Mouse (Mus musculus) layer of hippocampus, adult 9-10 months (tissue): ENCODE results near the gene Cacnb3.

Experiments
- DNase-seq: peaks from one replicate; pipeline ENCODE4 v3.0.0; 2022; ENCODE audit warnings: low spot score

Gene Cacnb3

GRCm38 (mm10) chr15:98609331-98610130 is 21.1 kb upstream of the Cacnb3 start, which contains the start of gene Adcy6:
TSS of gene Adcy6 (minus strand) at chr15:98610076.
- no peak for DNase-seq

DNA sequence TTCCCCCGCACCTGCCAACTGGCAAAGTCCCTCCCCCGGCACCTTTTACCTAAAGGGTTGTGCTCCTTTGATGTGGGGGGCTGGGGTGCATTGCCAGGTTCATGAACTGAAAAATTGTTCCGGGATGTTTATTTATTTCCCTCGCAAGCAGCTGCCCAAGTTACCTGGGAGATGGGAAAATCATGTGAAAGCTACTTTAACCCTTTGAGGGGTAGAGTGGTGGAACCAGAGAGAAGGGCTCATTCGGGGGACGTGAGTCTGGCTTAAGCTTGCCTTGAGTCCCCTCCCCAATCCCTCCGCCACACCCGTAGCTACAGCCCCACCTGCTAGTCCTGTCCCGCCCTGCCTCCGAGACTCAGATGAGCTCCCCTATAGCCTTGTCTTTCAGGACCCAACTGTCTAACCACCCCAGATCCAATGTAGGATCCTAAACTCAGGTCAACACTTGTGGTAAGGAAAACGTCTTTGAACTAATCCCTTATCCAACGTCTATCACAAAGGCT is 20.5 kb upstream of the Cacnb3 start:
- no peak for DNase-seq

DNA sequence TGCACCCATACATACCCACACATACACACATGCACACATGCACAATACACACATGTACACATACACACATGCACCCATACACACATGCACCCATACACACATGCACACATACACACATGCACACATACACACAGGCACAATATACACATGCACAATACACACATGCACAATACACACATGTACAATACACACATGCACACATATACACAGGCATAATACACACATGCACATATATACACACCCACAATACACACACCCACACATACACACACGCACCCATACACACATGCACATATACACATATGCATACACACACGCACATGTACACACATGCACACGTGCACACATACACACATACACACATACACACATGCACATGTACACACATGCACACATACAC is 18.4 kb upstream of the Cacnb3 start:
- DNase-seq, result no peak

DNA sequence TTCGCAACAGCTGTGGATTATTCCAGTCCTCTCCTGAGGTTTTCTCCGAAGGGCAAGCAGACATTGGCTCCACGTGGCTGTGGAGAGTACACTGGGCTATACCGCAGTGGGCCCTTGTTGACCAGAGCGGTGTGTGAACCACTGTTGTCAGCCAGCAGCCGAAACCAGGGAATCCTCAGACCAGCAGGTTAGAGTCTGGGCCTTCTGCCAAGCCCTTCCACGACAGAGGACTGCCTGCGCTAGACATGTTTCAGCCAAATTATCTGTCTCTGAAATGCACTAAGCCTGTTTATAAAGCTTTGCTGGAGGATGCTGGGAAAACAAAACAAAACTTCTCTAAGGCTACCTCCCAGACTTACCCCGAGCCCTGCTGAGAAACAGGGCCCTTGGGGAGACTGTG is 16.1 kb upstream of the Cacnb3 start:
- no peak for DNase-seq

- DNase-seq, result no peak
These were observed 15.7 kb upstream of the Cacnb3 start for GRCm38 (mm10) chr15:98614971-98615370.

- DNase-seq, result no peak
These were observed 14.9 kb upstream of the Cacnb3 start for GRCm38 (mm10) chr15:98615751-98616150.

- no peak for DNase-seq
These were observed 14.1 kb upstream of the Cacnb3 start for GRCm38 (mm10) chr15:98616362-98617175.

DNA sequence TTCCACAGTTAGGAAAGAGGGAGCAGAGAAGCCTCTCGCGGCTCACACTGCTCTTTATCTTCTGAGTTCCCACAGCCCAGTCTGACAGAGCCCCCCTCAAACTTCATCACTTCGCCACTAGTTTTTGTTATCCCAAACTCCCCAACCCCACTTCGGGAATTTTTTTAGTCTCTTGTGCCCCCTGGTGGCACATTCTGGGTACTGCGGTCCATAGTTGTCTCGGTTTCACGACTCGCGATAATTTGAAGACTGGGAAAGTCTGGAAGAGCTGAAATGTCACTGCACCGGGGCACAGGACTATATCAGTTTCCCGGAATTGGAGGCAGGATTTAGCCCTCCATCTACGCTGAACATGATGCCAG is 13.5 kb upstream of the Cacnb3 start:
- DNase-seq, result peak; percentile 44

DNA sequence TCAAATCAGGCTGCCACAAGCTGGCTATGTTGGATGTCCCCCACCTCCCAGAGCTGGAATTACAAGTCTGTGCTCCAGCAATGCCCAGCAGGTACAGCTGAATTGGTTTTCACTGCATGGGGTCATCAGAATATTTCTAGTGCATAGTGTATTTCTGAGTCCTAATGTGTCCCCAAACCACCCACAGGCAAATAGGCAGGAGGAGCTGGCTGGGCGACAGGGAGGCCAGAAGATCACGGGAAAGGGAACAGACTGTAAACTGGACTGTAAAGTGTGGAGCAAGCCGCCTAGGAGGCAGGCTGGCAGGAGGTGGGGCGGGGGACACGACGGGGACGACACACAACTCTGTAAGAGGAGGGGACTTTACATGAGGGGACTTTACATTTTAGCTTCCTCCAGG is 8.4 kb upstream of the Cacnb3 start:
- DNase-seq, result no peak

DNA sequence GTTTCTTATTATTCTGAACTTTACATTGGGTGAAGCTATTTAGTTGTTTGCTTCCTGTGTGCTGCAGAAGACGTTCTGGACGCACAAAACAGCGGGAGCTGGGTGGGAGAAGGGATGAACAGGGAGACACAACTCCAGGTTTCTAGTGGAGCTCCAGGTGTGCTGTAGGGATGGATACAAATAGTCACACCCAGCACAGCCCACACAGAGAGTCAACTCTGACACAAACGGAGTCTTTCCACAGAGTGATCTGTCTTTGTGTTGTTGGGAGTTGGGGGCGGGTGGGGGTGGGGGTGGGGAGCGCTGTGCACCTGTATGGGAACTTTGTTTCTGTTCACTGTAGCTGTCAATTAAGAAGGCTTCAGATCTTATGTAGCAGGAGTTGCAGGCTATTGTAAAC is 7.9 kb upstream of the Cacnb3 start:
- DNase-seq, result no peak

GRCm38 (mm10) chr15:98623361-98623821 is 7.2 kb upstream of the Cacnb3 start:
- DNase-seq, result no peak

DNA sequence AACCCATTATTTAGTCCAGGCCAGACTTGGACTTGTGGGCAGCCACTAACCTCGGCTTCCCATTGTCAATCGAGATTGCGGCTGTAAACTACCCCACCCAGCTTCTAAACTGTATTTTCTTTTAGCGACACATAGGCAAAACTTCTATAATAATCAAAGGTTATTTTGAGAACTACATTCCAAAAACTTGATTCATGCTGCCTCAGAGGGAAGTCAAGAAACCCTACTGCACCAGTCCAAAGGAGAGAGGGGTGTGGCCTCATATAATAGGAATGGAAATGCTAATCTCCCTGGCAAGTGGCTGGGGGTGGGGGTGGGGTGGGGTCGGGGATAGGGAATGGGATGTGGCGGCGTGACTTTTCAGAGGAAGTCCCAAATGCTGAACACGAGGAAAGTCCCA is 4.6 kb upstream of the Cacnb3 start:
- no peak for DNase-seq

DNA sequence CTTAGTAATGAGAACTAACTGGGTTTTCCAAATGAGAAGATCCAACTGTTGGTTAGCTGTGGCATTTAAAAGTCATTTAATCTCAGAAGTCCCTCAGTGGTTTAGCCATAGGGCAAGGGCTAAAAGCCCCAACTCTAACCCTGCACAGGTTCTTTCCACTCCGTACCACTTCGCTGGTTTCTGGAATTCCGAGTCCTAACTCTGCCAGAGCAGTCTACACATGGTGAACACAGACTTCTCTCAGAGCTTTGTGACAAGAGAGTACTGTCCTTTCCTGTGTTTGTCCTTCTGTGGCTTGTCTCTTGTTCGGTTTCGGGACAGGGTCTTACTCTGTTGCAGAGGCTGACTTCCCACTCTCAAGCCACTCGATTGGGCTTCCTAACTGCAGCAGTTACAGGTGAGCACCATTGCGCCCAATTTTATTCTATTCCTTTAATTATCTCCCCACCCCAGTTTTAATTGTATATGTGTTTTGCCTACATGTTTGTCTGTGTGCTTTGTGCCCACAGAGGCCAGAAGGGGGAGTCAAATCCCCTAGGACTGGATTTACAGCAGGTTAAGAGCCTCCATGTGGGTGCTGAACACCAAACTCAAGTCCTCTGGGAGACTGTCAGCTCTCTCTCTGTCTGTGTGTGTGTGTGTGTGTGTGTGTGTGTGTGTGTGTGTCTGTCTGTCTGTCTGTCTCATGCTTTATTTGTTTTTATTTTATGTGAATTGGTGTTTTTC is 4.0 kb upstream of the Cacnb3 start:
- no peak for DNase-seq

- DNase-seq, result no peak
These were observed 1.9 kb upstream of the Cacnb3 start for GRCm38 (mm10) chr15:98628589-98629254.

DNA sequence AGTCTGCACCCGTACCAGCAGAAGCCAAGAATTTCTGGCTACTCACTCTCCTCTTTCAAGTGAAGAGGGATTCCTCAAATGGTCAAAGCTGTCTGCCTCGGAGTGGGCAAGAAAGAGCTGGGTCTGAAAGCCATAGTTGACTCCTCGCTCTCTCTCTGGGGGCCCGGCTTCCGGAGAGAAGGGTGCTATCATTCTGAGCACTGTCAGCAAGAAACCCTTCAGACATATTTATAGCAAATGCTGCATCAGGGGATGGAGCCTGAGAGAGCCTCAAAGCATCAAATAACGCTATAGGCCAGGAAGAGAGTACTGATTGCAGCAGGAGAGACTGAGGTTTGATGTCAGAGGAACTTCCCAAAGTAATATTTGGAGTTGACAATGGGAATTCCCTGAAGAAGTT is 1.2 kb upstream of the Cacnb3 start:
- DNase-seq, result no peak

- DNase-seq, result no peak
These were observed 853 bp downstream of the Cacnb3 start for GRCm38 (mm10) chr15:98631493-98631892.

DNA sequence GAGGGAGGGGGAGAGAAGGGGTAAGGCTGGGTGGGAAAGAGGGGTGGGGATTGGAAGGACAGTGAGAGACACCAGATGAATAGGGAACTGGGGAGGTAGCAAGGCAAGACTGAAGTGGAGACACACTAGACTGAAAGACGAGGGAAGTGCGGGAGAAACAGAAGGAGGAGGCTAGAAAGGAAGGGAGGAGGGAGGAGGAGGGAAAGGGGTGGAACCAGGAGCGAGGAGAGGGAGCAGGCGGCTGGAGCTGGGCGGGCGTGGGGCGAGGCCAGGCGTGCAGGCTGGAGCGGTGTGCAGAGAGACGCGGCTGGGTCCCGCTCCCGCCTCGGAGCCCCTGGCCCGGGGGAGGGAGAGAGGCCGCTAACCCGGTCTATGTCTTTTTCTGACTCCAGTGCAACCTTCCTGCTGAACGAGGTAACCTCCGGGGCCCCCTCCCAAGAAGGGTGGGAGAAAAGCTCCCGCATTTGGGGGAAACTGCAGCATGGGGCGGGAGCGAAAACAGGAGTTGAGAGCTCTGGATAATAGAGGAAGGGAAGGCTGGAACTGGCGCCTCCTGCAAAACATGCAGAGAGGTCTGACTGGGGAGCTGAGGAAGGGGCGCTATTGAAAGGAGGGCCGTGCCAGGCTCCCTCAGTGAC is 1.6 kb downstream of the Cacnb3 start:
- no peak for DNase-seq

GRCm38 (mm10) chr15:98632921-98633320 is 2.3 kb downstream of the Cacnb3 start:
- DNase-seq, result no peak

DNA sequence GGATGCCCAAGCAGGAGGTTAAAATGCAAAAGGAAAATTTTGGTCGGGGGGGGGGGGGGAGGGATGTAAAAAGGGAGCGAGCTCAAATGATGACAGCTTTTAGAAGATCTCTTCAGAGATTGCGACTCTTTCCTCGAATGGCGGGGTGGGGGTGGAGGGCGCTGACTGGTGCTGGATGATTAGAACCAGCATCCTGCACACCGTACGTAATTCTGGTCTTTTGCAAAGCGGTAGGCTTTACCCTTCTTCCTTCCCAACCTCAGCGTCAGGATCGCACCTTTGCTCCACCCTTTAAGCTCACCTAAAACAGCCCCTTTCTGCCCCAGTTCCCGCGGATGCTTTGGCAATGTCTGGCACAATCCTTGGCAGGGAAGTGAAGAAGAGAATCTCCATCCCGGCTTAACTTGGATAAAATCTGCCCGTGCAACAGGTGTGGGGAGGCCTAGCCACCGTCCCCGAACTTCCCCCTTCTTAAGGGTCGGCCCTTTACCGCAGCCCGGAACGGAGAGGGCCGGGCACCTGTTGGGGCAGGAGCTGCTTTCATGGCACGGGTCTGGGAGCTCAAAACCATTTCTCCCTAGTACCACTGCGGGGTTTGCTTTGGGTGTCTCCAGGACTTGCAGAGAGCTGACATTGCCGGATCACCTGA is 3.3 kb downstream of the Cacnb3 start:
- DNase-seq, result no peak

DNA sequence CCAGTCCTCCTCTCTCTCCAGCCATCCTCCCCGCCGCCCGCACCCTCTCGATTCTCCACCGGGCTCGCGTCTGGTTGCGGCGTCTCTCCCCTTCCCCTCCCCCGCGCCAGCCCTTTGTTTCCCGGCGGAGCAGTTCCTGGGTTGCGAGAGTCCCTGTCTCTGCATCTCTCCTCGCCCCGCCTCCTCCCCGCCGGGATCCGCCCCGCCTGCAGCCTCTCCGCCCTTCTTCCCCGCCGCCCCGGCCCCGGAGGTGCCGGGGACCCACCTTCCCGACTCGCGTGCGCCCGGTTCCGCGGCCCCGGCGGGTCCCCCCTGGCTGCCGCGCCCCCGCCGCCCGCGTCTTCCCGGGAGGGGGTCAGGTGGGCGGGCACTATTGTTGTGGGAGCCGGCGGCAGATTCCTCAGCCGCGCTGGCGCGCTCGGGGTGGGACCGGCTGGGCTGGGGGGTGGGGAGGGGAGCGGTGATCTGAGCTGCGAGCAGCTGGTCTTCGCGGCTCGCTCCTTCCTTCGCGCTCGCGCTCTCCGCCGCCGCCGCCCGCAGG is 4.0 kb downstream of the Cacnb3 start:
- DNase-seq, result no peak
